Mouse (Mus musculus) embryo, embryonic 10 days (tissue): ENCODE measurements around the gene Lrp11.
"Not testable (repeated sequence)": the region's sequence is repeated elsewhere in the genome, so short reads cannot be mapped to it uniquely, and the experiment has no call there.

Experiments used
- DNase-seq: peaks from one replicate; pipeline ENCODE4 v3.0.0-alpha.2; 2015; ENCODE audit warnings: low spot score

The Lrp11 gene

GRCm38 (mm10) chr10:7589592-7590233, at the start of gene Lrp11:
TSS of gene Lrp11 (plus strand) at chr10:7589800.
- peak; percentile 94 for DNase-seq

- DNase-seq: peak; percentile 44
These were observed 11.6 kb upstream of the Lrp11 start for GRCm38 (mm10) chr10:7578002-7578401.

- DNase-seq: no peak
These were observed 8.2 kb upstream of the Lrp11 start for GRCm38 (mm10) chr10:7581401-7581800.

DNA sequence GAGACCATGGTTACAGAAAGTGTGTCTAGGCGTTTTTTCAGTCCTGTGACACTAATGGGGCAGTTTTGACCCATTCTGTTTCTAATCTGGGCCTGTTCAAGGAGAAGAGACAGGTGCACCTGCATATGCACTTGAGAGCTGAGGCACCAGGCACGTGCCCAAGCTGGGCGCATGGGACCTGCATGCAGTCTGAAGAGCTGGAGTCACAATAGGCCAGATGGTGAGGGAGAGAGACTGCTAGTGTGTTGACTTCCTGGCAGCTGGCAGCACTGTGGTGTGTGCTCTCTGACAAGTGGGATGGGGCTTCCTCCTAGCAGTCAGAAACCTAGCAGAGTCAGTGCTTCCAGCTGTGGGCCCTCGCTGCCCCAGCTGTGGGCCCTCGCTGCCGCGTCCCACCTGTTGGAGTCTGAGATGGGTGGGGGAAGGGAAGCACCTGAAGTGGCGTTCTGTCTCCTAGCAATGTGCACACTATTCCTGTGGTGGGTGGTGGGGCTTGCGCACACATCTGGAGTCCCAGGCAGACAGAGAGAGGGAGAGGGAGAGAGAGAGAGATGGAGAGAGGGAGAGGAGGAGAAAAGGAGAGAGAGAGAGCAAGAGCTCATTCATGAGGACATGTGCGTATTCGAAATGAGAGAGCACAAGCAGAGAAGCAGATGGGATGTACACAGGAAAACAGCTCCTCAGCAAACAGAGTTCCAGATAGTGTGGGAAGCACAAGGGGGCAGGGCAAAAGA, 7.3 kb upstream of the Lrp11 start:
- peak; percentile 21 for DNase-seq

GRCm38 (mm10) chr10:7582891-7583557, 6.6 kb upstream of the Lrp11 start:
- DNase-seq: no peak

GRCm38 (mm10) chr10:7586771-7587170, 2.8 kb upstream of the Lrp11 start:
- no peak for DNase-seq

DNA sequence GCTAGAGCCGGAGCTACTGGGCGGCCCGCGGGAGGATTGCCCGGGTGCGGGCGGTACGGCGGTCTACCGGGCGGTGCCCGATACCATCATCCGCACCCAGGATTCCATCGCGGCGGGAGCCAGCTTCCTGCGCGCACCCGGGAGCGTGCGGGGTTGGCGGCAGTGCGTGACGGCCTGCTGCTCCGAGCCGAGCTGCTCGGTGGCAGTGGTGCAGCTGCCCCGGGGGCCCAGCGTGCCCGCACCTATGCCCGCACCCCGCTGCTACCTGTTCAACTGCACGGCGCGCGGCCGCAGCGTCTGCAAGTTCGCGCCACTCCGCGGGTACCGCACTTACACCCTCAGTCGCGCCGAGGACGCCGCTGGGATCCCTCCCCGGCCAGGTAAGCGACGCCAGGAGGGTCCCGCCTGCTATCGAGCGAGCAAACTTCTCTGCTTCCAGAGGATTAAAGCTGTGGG, 662 bp downstream of the Lrp11 start:
- no peak for DNase-seq

DNA sequence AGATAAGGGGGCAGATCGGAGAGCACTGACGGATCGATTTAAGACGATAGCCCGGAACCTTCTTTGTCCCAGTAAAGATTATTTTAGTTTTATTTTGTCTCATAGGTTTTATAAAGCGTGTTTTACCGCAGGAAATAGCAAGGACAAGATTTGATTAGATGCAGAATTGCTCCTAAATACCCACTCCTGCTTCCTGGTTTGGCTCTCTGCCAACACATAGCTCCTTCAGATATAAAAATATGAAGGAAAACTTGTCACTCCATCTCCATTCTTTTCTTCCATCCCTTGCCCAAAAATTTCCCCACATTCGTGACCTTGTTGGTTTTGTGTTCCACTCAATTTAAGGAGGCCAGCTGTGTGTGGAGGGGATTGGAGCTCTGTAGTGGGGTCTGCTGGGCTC, 1.2 kb downstream of the Lrp11 start:
- no peak for DNase-seq

DNA sequence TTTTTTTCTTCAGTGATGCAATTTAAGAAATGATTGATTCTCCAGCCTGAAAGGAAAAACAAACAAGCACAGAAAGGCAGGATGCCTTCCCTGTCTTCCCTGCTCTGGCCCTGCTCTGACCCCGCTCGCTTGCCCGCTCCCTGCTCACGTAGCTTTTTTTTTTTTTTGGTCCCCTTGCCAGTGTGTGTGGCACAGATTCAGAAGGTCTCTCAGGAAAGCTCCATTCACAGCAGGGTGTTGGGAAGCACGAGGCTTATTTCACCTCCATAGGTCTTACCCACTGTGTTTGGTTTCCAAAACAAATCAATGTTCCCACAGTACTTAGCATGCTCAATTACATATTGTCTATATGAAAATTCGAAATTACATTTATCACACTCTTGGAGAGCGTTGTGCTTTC, 5.2 kb downstream of the Lrp11 start:
- DNase-seq: no peak

DNA sequence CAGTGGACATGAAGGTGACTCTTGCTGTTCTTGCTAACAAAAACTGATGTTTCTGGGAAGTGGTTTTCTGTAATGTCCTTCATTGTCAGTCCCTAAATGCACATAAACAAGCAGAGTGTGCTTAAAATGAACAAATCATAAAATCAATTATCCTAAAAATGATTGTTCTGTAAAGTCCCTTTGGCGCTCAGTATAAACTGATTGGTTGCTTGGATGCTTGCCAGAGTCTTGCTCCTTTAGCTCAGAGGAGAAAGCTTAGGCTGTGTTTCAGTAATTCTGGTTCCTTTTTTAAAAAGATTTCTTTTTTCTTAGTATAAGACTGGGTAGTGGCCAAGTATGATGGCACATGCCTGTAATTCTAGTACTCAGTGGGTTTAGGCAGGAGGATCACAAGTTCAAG, 6.7 kb downstream of the Lrp11 start:
- no peak for DNase-seq

GRCm38 (mm10) chr10:7598177-7598576, 8.6 kb downstream of the Lrp11 start:
- DNase-seq: no peak

DNA sequence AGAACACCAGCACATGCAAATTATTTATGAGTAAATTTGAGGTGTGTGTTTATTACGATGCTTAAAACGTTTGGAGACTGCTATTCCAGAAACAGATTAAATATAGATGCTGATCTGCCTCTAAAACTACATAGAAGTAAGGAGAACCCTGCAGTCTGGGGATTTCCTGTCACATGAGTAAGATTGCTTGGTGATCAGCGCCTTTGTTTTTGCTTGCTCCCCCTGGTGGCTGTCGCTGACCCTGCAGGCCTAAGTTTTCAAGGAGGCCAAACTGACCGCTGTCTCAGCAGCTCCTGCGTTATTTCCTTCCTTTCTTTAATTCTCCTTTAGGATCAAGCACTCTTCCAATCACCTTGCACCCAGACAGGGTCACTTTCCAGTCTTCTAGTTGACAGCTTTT, 11.0 kb downstream of the Lrp11 start:
- DNase-seq: peak; percentile 79

DNA sequence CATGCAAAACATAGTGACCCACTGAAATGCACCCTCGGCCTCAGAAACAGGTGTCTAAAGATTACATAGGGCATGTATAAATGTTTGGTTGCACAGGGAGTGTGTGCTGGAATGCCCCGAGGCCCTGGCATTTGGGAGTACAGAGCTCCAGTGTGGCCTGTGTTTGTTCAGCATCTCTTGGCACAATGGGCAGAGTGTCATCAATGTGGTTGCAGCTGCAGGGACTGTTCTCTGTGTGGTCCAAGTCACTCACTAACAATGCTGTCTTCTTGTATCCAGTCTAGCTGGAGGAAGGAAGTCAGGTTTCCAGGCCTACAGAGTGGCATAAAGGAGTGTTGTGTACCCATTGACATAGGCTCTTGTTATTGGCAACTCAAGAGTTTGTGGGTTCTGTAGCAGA, 15.6 kb downstream of the Lrp11 start:
- no peak for DNase-seq

DNA sequence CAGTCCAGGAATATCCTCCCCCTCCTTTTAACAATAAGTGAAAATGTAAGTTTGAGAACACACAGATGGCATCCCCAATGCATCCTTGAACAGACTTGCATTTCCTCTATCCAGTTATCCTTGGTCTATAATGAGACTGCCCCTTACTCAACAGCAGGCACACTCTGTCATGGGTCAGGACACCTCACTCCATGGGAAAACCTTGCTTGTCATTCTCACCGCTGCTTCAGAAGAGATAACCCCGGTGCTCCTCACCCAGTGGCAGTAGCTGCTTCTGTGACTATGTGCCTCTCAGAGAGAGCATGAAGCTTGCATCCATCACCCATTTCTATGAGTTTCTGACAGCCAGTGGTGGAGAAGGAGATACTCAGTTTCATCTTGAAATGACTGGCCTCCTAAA, 16.8 kb downstream of the Lrp11 start:
- no peak for DNase-seq

DNA sequence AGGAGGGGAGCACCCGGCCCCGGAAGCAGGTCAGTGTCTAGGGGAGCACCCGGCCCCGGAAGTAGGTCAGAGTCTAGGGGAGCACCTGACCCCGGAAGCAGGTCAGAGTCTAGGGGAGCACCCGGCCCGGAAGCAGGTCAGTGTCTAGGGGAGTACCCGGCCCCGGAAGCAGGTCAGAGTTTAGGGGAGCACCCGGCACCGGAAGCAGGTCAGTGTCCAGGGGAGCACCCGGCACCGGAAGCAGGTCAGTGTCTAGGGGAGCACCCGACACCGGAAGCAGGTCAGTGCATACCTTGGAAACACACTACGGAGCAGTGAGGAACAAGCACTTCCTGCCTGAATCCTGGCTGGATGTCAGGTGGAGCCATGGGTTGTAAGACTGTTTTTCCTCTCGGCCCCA, 19.0 kb downstream of the Lrp11 start:
- DNase-seq: no peak

DNA sequence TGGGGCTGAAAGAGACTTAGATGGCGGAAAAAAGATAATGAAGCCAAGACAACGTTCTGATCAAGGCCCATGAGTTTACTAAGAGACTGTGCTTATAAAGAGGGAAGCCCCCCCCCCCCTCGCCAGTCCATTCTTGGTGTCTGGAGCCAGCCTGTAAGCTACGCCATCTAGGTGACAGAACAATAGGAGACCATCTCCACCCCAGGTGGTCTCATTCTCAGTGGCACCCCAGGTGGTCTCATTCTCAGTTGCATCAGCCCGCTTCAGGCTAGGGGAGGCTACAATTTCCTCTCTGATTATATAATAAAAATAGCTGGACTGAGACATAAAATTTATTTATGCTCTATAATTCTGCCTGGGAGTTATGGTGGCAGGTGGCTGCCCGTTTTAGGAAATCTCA, 22.0 kb downstream of the Lrp11 start:
- DNase-seq: no peak

- not testable (repeated sequence) for DNase-seq
These were observed 22.6 kb downstream of the Lrp11 start for GRCm38 (mm10) chr10:7612210-7612609.

DNA sequence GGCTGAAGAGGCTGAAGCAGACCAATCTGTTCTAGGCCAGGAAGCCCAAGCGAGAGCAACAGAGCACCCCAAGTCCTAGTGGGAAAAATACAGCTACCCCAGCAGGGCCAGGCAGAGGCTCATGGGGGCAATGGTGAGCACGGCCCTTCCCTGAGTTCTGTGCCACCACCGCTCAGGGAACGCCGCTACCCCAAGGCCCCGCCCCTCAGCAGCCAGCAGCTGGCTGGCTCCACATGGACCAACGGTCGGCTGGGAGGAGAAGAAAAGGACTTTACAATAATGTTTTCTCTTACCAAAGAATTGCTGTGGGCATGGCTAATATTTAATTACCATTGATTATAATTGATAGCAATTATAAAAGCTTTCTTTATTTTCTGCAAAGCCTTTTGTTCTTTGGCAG, 25.2 kb downstream of the Lrp11 start:
- DNase-seq: no peak

DNA sequence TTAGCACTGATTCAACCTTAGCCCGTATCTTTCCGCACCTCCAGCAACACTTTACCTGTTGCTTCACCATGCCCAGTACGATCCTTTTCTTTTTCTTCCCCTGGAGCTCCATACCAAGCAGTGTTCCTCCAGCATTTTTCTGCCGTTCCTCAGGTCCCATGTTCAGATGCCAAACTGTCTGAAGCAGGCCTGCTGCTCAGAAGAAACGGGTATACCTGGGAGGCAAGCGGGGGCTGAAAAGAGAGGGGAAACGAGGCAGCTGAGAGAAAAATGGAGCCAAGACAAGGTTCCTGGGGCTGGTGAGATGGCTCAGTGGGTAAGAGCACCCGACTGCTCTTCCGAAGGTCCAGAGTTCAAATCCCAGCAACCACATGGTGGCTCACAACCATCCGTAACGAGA, 27.5 kb downstream of the Lrp11 start:
- DNase-seq: not testable (repeated sequence)

GRCm38 (mm10) chr10:7617556-7617955, 28.0 kb downstream of the Lrp11 start:
- not testable (repeated sequence) for DNase-seq

GRCm38 (mm10) chr10:7619821-7620241, 30.2 kb downstream of the Lrp11 start:
- no peak for DNase-seq

DNA sequence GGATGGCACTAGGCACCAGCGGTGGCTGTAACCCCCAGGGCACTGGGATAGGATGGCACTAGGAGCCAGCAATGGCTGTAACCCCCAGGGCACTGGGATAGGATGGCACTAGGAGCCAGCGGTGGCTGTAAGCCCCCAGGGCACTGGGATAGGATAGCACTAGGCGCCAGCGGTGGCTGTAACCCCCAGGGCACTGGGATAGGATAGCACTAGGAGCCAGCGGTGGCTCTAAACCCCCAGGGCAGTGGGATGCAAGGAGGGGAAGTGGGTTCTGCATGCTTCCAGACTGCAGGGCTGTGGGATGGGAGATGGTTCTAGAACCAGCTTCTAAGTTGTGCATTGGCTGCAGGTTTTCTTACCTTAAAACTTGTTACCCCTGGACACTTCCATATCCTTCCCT, 31.1 kb downstream of the Lrp11 start:
- DNase-seq: no peak

GRCm38 (mm10) chr10:7622378-7622777, 32.8 kb downstream of the Lrp11 start:
- DNase-seq: no peak
